Mouse (Mus musculus): ENCODE results near the gene Zfp692. TPM values are rescaled to one million over a fixed set of nuclear protein-coding genes. Genes with fewer than 3 reads are reported as not detected.

Zfp692 gene
- total and polyA plus RNA-seq, 3 experiments = 25.7 to 38.0 TPM; not detected in 1

GRCm38 (mm10) chr11:58322824-58323569 lies 16.1 kb downstream of the Zfp692 start (continued):
- 0 out of 2 replicates have a peak, but pooled peaks have one; percentile 10 for TF ChIP-seq MEF2A (IDR thresholded peaks at IDR 0.05; ENCODE audit: extremely low read depth, insufficient replicate concordance, low read depth, low read length, poor library complexity, severe bottlenecking)
- TF ChIP-seq MYC (IDR thresholded peaks at IDR 0.05; ENCODE audit: low read depth, low read length) = 0 out of 2 replicates have a peak, but pooled peaks have one; percentile 16
- no peak for TF ChIP-seq CHD2 (IDR thresholded peaks at IDR 0.05; ENCODE audit: low read length)
- TF ChIP-seq EP300 (IDR thresholded peaks at IDR 0.05; ENCODE audit: low read depth in 1 of 2, low read length in 2 of 2) = no peak
- TF ChIP-seq JUND (IDR thresholded peaks at IDR 0.05; ENCODE audit: low read depth, low read length) = no peak
- TF ChIP-seq E2F4 (IDR thresholded peaks at IDR 0.05; ENCODE audit: borderline replicate concordance, low read depth, low read length) = no peak
- TF ChIP-seq ETS1 (IDR thresholded peaks at IDR 0.05; ENCODE audit: low read depth, low read length) = no peak
- TF ChIP-seq TBP (IDR thresholded peaks at IDR 0.05; ENCODE audit: low read depth, low read length) = peak; percentile 69
- TF ChIP-seq HCFC1 (IDR thresholded peaks at IDR 0.05; ENCODE audit: low read depth, low read length) = peak; percentile 84
- TF ChIP-seq MYB (IDR thresholded peaks at IDR 0.05; ENCODE audit: low read depth, low read length) = no peak
- peak; percentile 85 for TF ChIP-seq MXI1 (IDR thresholded peaks at IDR 0.05; ENCODE audit: low read depth, low read length)
- no peak for TF ChIP-seq BHLHE40 (IDR thresholded peaks at IDR 0.05; ENCODE audit: borderline replicate concordance, low read depth, low read length)
- TF ChIP-seq ZNF384 (IDR thresholded peaks at IDR 0.05; ENCODE audit: low read depth, low read length) = no peak
- TF ChIP-seq ZMIZ1 (IDR thresholded peaks at IDR 0.05; ENCODE audit: low read depth, low read length) = peak; percentile 96; the same call in 1 of the 2 replicates

DNA sequence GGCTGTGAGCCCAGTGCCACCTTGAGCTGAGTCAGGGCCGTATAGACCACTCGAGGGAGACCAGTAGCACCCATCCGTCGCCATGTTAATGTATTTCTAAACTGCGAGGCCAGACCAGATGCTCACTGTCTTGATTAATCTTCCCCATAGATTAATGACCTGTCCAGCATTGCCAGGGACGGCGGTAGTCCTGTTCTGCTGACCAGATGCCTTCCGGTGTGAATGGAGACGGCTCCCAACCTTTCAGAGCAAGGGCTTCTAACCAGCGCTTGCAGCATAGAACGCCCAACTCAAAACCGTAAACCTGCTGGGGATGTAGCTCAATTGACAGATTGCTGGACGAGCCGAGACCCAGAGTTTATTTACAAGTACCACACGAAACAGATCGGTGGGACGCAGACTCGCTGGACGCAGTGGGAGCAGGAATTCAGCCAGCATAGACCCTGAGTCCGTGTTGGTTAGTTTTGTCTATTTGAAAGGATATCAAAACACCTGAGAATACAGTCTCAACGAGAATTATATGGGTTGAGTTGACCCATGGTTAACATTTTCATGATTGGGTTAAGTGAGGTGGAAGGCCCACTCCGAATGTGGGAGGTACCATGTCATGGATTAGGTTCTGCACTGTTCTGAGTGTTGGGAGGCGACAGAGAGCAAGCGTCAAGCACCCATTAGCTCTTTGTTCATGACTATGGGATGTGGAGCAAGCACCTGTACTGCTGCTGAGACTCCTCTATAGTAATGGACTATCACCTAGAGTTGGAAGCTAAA lies 16.9 kb downstream of the Zfp692 start:
- peak; percentile 49 for DNase-seq (ENCODE audit: low read depth, low spot score)
- Histone ChIP-seq H3K27ac (ENCODE audit: control insufficient read depth, low read depth, low read length) (peak overlapping the region; percentile 36), H3K36me3 (ENCODE audit: control insufficient read depth in 1 of 2, insufficient read depth in 2 of 2, low read length in 2 of 2) (peaks cover 11 to 33% of the 10 kb centered on the region in 2 experiments), H3K79me2 (ENCODE audit: control insufficient read depth, insufficient read depth, low read length, poor library complexity) (peaks cover 15% of the 10 kb centered on the region), H3K27me3 (ENCODE audit: control insufficient read depth in 1 of 2, insufficient read depth in 2 of 2, low read length in 2 of 2) (no peaks in the 10 kb centered on the region), H3K9me3 (replicated peaks; ENCODE audit: insufficient read depth, low read length) (no peaks in the 10 kb centered on the region), H3K4me1 (ENCODE audit: control insufficient read depth in 1 of 2, insufficient read depth in 2 of 2, low read length in 2 of 2) (peaks cover 4 to 21% of the 10 kb centered on the region in 2 experiments; a peak in 3 of 4 replicates), H3K9ac (ENCODE audit: control insufficient read depth, low read depth, low read length, poor library complexity, severe bottlenecking) (peak overlapping the region; percentile 79), H3K4me3 (ENCODE audit: control insufficient read depth in 1 of 2, insufficient read depth in 1 of 2, low read depth in 2 of 2, low read length in 2 of 2) (peak overlapping the region; percentile 52 to 69)
- no peak for TF ChIP-seq GATA1 (IDR thresholded peaks at IDR 0.05; ENCODE audit: low read depth, low read length)
- TF ChIP-seq ZMIZ1 (IDR thresholded peaks at IDR 0.05; ENCODE audit: low read depth, low read length) = no peak
- TF ChIP-seq SIN3A (IDR thresholded peaks at IDR 0.05; ENCODE audit: low read length) = peak; percentile 40
- peak; percentile 62 for TF ChIP-seq POLR2AphosphoS2 (IDR thresholded peaks at IDR 0.05; ENCODE audit: low read length)

Data from MEL (cell line).